Mouse (Mus musculus): ENCODE measurements around the gene Grhpr. TPM values are rescaled to one million over a fixed set of nuclear protein-coding genes. Genes with fewer than 3 reads are reported as not detected.
"Not testable (repeated sequence)": the region's sequence is repeated elsewhere in the genome, so short reads cannot be mapped to it uniquely, and the experiment has no call there.

Grhpr gene
- polyA plus RNA-seq, 1 experiment from 2014 or later: 59.0 TPM

DNA sequence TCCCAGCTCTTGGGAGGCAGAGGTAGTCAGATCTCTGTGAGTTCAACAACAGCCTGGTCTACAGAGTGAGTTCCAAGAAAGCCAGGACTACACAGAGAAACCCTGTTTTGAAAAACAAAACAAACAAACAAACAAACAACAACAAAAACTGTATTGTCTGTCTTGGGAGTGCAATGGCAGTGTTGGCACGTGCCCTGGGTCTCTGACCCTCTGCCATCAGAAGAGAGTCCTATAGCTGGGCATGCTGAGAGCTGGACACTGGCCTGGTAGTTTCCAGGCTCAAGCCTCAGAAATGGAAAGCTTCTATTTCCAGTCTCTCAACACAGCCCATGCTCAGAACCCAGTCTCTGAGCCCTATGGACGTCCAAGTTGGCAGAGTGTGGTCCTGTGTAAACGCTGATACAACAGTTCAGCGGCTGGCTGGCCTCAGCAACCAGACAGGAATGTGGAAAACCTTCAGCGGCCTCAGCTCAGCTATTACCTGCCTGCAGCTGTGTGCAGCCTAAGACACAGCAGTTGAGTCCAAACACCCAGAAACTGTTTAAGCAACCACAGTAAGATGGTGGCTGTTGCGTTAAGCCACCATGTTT is 5.1 kb upstream of the Grhpr start:
- H3K36me3 ChIP-seq: no peaks in the 10 kb centered on the region
- peaks cover 19% of the 10 kb centered on the region for H3K4me1 ChIP-seq
- H3K9ac ChIP-seq: no peak overlapping the region
- no peak overlapping the region for H3K4me2 ChIP-seq (replicated peaks)
- H3K9me3 ChIP-seq (replicated peaks): no peaks in the 10 kb centered on the region
- WGBS: 78% methylated on average over 6 of the region's 6 CpGs
- no peaks in the 10 kb centered on the region for H3K27me3 ChIP-seq
- no peak overlapping the region for H3K27ac ChIP-seq (replicated peaks)
- ATAC-seq (ENCODE audit: insufficient number of reproducible peaks, low FRiP score, low TSS enrichment, low read depth): no peak
- H3K4me3 ChIP-seq (replicated peaks): no peak overlapping the region

- Histone ChIP-seq H3K27me3 (no peaks in the 10 kb centered on the region), H3K27ac (replicated peaks) (no peak overlapping the region), H3K9me3 (replicated peaks) (no peaks in the 10 kb centered on the region), H3K4me3 (replicated peaks) (no peak overlapping the region), H3K36me3 (no peaks in the 10 kb centered on the region), H3K9ac (no peak overlapping the region), H3K4me1 (peaks cover 26% of the 10 kb centered on the region), H3K4me2 (replicated peaks) (no peak overlapping the region)
- ATAC-seq (ENCODE audit: insufficient number of reproducible peaks, low FRiP score, low TSS enrichment, low read depth): no peak
- 87% methylated on average over 10 of the region's 10 CpGs for WGBS
Observed at GRCm38 (mm10) chr4:44976921-44977710, 4.1 kb upstream of the Grhpr start.

DNA sequence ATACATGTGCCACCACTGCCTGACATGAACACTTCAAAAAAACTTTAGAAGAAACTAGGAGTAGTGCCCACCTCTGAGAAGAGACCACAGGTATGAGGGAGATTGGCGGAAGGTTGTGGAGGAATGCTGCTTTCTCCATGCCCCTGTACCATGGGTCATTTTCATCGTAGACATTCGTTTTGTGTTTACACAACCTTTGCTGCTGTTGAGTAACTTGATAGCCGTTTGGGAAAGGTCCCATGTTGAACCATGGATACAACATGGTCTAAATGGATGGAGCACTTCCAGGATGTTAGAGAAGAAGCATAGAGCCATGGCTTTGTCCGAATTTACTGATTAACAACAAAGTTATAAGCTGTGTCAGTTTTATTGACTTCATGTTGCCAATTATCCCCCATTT is 3.0 kb upstream of the Grhpr start:
- no peak overlapping the region for H3K4me3 ChIP-seq (replicated peaks)
- no peaks in the 10 kb centered on the region for H3K9me3 ChIP-seq (replicated peaks)
- H3K4me1 ChIP-seq: peaks cover 36% of the 10 kb centered on the region
- H3K9ac ChIP-seq: no peak overlapping the region
- 64% methylated on average over 5 of the region's 5 CpGs for WGBS
- no peak overlapping the region for H3K27ac ChIP-seq (replicated peaks)
- H3K36me3 ChIP-seq: no peaks in the 10 kb centered on the region
- ATAC-seq (ENCODE audit: insufficient number of reproducible peaks, low FRiP score, low TSS enrichment, low read depth): no peak
- no peaks in the 10 kb centered on the region for H3K27me3 ChIP-seq
- H3K4me2 ChIP-seq (replicated peaks): no peak overlapping the region

GRCm38 (mm10) chr4:44979794-44980338 is 1.3 kb upstream of the Grhpr start:
- Histone ChIP-seq H3K9ac (no peak overlapping the region), H3K27me3 (no peaks in the 10 kb centered on the region), H3K9me3 (replicated peaks) (no peaks in the 10 kb centered on the region), H3K4me3 (replicated peaks) (no peak overlapping the region), H3K27ac (replicated peaks) (no peak overlapping the region), H3K4me2 (replicated peaks) (no peak overlapping the region), H3K4me1 (peaks cover 26% of the 10 kb centered on the region), H3K36me3 (peaks cover 5% of the 10 kb centered on the region; the same call in 1 of the 2 replicates)
- 74% methylated on average over 7 of the region's 7 CpGs for WGBS
- ATAC-seq (ENCODE audit: insufficient number of reproducible peaks, low FRiP score, low TSS enrichment, low read depth): no peak

DNA sequence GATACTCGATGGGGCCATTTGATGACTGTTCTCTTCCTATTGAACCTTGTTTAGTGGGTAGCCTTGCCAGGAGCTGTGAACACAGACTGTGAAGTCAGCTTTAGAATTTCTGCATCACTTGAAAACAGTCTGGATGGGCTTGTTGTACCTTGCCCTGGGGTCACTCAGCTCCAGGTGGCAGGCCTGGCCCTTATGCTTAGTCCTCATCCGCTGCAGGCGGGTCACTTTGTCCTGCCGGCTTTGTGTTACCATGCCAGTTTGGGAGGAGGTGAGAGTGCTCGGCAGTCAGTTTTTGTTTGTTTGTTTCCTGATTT is 736 bp downstream of the Grhpr start:
- Histone ChIP-seq H3K4me1 (peaks cover 26% of the 10 kb centered on the region), H3K36me3 (peaks cover 18% of the 10 kb centered on the region), H3K4me3 (replicated peaks) (peak overlapping the region; percentile 72), H3K4me2 (replicated peaks) (peak overlapping the region; percentile 92), H3K9me3 (replicated peaks) (no peaks in the 10 kb centered on the region), H3K27ac (replicated peaks) (peak overlapping the region; percentile 82; the same call in 1 of the 2 replicates), H3K9ac (peak overlapping the region; percentile 66), H3K27me3 (no peaks in the 10 kb centered on the region)
- no peak for ATAC-seq (ENCODE audit: insufficient number of reproducible peaks, low FRiP score, low TSS enrichment, low read depth)
- 23% methylated on average over 5 of the region's 5 CpGs for WGBS

- H3K9ac ChIP-seq: no peak overlapping the region
- no peaks in the 10 kb centered on the region for H3K27me3 ChIP-seq
- peaks cover 21% of the 10 kb centered on the region for H3K36me3 ChIP-seq
- peaks cover 26% of the 10 kb centered on the region for H3K4me1 ChIP-seq
- H3K27ac ChIP-seq (replicated peaks): no peak overlapping the region
- H3K4me3 ChIP-seq (replicated peaks): peak overlapping the region; percentile 72; the same call in 1 of the 2 replicates
- H3K9me3 ChIP-seq (replicated peaks): no peaks in the 10 kb centered on the region
- peak overlapping the region; percentile 92 for H3K4me2 ChIP-seq (replicated peaks)
- 67% methylated on average over 11 of the region's 11 CpGs for WGBS
- no peak for ATAC-seq (ENCODE audit: insufficient number of reproducible peaks, low FRiP score, low TSS enrichment, low read depth)
Observed at GRCm38 (mm10) chr4:44982440-44983130, 1.4 kb downstream of the Grhpr start.

DNA sequence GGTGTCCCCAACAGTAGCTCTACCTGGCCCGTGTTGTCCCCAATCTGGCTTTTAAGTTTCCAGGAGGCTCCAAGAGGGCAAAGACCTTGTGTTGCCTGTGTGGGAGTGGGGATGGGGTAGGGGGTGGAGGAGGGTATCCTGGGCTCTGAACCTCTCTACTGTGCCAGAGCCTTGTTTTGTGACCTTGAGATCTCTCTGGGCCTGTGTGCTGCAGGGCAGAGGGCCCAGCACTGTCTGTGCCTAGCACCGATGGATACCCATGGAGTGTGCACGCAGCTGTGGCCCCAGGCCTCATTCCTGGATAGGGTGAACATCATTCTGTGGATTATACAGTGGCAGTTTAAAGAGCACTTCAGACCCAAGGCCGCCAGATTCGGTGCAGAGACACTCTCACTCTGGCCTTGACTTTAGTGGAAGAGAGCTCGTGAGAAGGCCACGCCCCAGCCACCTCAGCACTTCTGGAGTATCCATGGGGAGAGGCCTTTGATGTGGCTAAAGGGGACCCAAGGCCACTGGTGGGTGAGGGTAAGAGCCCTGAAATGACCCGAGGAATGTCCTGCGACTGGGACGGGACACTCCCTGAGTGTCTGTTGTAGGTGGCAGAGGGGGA is 2.0 kb downstream of the Grhpr start:
- WGBS: 76% methylated on average over 10 of the region's 10 CpGs

DNA sequence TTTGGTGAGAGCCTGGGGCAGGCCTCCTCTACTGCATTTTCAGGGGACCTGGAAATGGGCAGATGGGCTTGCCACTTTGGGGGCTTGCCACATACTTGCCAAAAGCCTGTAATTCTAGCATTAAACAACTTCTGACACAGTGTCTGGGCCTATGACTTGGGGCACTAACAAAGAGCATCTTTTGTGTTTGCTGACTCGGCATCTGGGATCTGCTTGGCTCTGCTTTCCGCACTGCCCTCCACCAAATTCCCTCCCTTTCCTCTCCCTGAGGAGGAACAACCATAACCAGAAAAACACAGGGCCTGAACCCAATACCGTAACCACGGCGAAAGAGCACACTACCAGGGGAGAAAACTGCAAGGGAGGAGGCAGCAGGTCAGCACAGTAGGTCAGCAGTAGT is 9.4 kb downstream of the Grhpr start:
- Histone ChIP-seq H3K9me3 (replicated peaks) (no peaks in the 10 kb centered on the region), H3K27me3 (no peaks in the 10 kb centered on the region), H3K4me1 (no peaks in the 10 kb centered on the region), H3K4me3 (replicated peaks) (no peak overlapping the region), H3K36me3 (peaks cover 69% of the 10 kb centered on the region), H3K9ac (no peak overlapping the region), H3K27ac (replicated peaks) (no peak overlapping the region), H3K4me2 (replicated peaks) (no peak overlapping the region)
- ATAC-seq (ENCODE audit: insufficient number of reproducible peaks, low FRiP score, low TSS enrichment, low read depth): no peak
- 74% methylated on average over 5 of the region's 5 CpGs for WGBS

More for the DNA sequence above, 2.0 kb downstream of the Grhpr start:
- Histone ChIP-seq H3K27ac (replicated peaks) (no peak overlapping the region), H3K9me3 (replicated peaks) (no peaks in the 10 kb centered on the region), H3K4me3 (replicated peaks) (no peak overlapping the region), H3K36me3 (peaks cover 25% of the 10 kb centered on the region), H3K4me2 (replicated peaks) (no peak overlapping the region), H3K27me3 (no peaks in the 10 kb centered on the region), H3K4me1 (peaks cover 26% of the 10 kb centered on the region), H3K9ac (no peak overlapping the region)
- ATAC-seq (ENCODE audit: insufficient number of reproducible peaks, low FRiP score, low TSS enrichment, low read depth): no peak

- not testable (repeated sequence) for H3K27ac ChIP-seq (replicated peaks); H3K27me3 ChIP-seq; H3K9ac ChIP-seq; ATAC-seq (ENCODE audit: insufficient number of reproducible peaks, low FRiP score, low TSS enrichment, low read depth); H3K4me2 ChIP-seq (replicated peaks); H3K4me3 ChIP-seq (replicated peaks); H3K4me1 ChIP-seq; H3K9me3 ChIP-seq (replicated peaks)
- 91% methylated on average over 11 of the region's 11 CpGs for WGBS
- peaks cover 62% of the 10 kb centered on the region for H3K36me3 ChIP-seq
Observed at GRCm38 (mm10) chr4:44992330-44992729, 11.1 kb downstream of the Grhpr start.

GRCm38 (mm10) chr4:44993179-44993578 is 12.0 kb downstream of the Grhpr start:
- ATAC-seq (ENCODE audit: insufficient number of reproducible peaks, low FRiP score, low TSS enrichment, low read depth); H3K27me3 ChIP-seq; H3K9me3 ChIP-seq (replicated peaks); H3K4me2 ChIP-seq (replicated peaks); H3K9ac ChIP-seq; H3K4me3 ChIP-seq (replicated peaks); H3K4me1 ChIP-seq; H3K27ac ChIP-seq (replicated peaks): not testable (repeated sequence)
- peaks cover 56% of the 10 kb centered on the region for H3K36me3 ChIP-seq
- 90% methylated on average over 14 of the region's 14 CpGs for WGBS

GRCm38 (mm10) chr4:44993847-44994246 is 12.7 kb downstream of the Grhpr start:
- ATAC-seq (ENCODE audit: insufficient number of reproducible peaks, low FRiP score, low TSS enrichment, low read depth): no peak
- WGBS: 87% methylated on average over 9 of the region's 9 CpGs
- H3K36me3 ChIP-seq: peaks cover 49% of the 10 kb centered on the region

More at GRCm38 (mm10) chr4:44993847-44994246, 12.7 kb downstream of the Grhpr start:
- Histone ChIP-seq H3K27me3 (no peaks in the 10 kb centered on the region), H3K4me3 (replicated peaks) (no peak overlapping the region), H3K4me2 (replicated peaks) (no peak overlapping the region), H3K9ac (no peak overlapping the region), H3K27ac (replicated peaks) (no peak overlapping the region), H3K9me3 (replicated peaks) (no peaks in the 10 kb centered on the region), H3K4me1 (no peaks in the 10 kb centered on the region; the same call in 1 of the 2 replicates)

All from embryonic facial prominence, embryonic 15.5 days (tissue).